ENCODE assay signal across 9 mouse cellular contexts in genomic region chr11:94989562-94990017, GRCm38 (mm10). TPM values are rescaled to one million over a fixed set of nuclear protein-coding genes. Genes with fewer than 3 reads are reported as not detected.
DNase-seq lines count a peak whose midpoint lies in the region; ATAC-seq and TF ChIP-seq lines count a peak whose summit lies in the region.
"Had no signal": no experiment of that assay in that cellular context is flagged by ENCODE, and none has a peak within 500 bp of the region (broad histone marks: within the 10 kb centered on the region; RNA-seq: fewer than 3 reads in every experiment).

No protein-coding gene starts in this region.

- WGBS in embryonic facial prominence, embryonic 12.5 days = 0% methylated on average over 12 of the region's 12 CpGs
- under 1% methylated on average over 12 of the region's 12 CpGs for WGBS in heart, adult 2 months
- under 1% methylated on average over 12 of the region's 12 CpGs for WGBS in limb, embryonic 13.5 days
- WGBS in midbrain, embryonic 14.5 days = 3% methylated on average over 12 of the region's 12 CpGs
- WGBS in spleen, adult 2 months = 2% methylated on average over 11 of the region's 12 CpGs

- TF ChIP-seq CTCF in heart, adult 2 months (IDR thresholded peaks at IDR 0.05) = peak; percentile 17; the same call in 1 of the 2 replicates
- 0 out of 2 replicates have a peak, but pooled peaks have one; percentile 4 for TF ChIP-seq CTCF in spleen, adult 2 months (IDR thresholded peaks at IDR 0.05; ENCODE audit: extremely low read depth, insufficient read depth, insufficient read length, insufficient replicate concordance)

- peak; percentile 98 for TF ChIP-seq EP300 in heart, adult 2 months (IDR thresholded peaks at IDR 0.05; ENCODE audit: insufficient read depth, low read depth, low read length)

- ATAC-seq in embryonic facial prominence, embryonic 12.5 days (ENCODE audit: insufficient number of reproducible peaks, insufficient read depth, low FRiP score, low TSS enrichment) = peak; percentile 60
- ATAC-seq in limb, embryonic 13.5 days (ENCODE audit: low FRiP score, low read depth) = peak; percentile 64
- peak; percentile 63 for ATAC-seq in midbrain, embryonic 14.5 days (ENCODE audit: low FRiP score, low TSS enrichment)

- intact Hi-C loops in heart, adult 2 months (cut with DNase I) = loop anchor here (1.0 kb wide), 1 partner anchor 10 kb away; no protein-coding TSS in a partner anchor

- H3K4me1 ChIP-seq in embryonic facial prominence, embryonic 12.5 days = peaks cover 59% of the 10 kb centered on the region
- peaks cover 15% of the 10 kb centered on the region for H3K4me1 ChIP-seq in heart, adult 2 months (ENCODE audit: control insufficient read depth, insufficient read depth, low read length)
- peaks cover 68% of the 10 kb centered on the region for H3K4me1 ChIP-seq in limb, embryonic 13.5 days
- H3K4me1 ChIP-seq in midbrain, embryonic 14.5 days (ENCODE audit: control insufficient read depth, insufficient read depth, low read length) = peaks cover 34% of the 10 kb centered on the region
- peaks cover 12% of the 10 kb centered on the region for H3K4me1 ChIP-seq in spleen, adult 2 months (ENCODE audit: control insufficient read depth, insufficient read depth, insufficient read length)

- peak overlapping the region; percentile 98 for H3K4me2 ChIP-seq in embryonic facial prominence, embryonic 12.5 days (replicated peaks)
- H3K4me2 ChIP-seq in limb, embryonic 13.5 days (replicated peaks) = peak overlapping the region; percentile 100
- peak overlapping the region; percentile 97 for H3K4me2 ChIP-seq in midbrain, embryonic 14.5 days (ENCODE audit: low read length)

- no peaks in the 10 kb centered on the region for H3K9me3 ChIP-seq in embryonic facial prominence, embryonic 12.5 days
- no peaks in the 10 kb centered on the region for H3K9me3 ChIP-seq in limb, embryonic 13.5 days
- no peaks in the 10 kb centered on the region for H3K9me3 ChIP-seq in midbrain, embryonic 14.5 days (ENCODE audit: control insufficient read depth, low read length)

- DNase-seq in A20 (ENCODE audit: low read depth, low spot score) = peak; percentile 89
- peak; percentile 64 for DNase-seq in adrenal gland, postnatal 25 days
- DNase-seq in heart, adult 2 months = peak; percentile 80 to 87
- DNase-seq in kidney, adult 18-20 months = peak; percentile 82
- peak; percentile 95 for DNase-seq in midbrain, embryonic 14.5 days
- DNase-seq in spleen, adult 2 months (ENCODE audit: low read depth in 1 of 2, low spot score in 2 of 2) = peak; percentile 61 to 77

- peak overlapping the region; percentile 46 for H3K9ac ChIP-seq in embryonic facial prominence, embryonic 12.5 days
- H3K9ac ChIP-seq in heart, adult 2 months (ENCODE audit: low read depth, low read length) = peak overlapping the region; percentile 59
- H3K9ac ChIP-seq in limb, embryonic 13.5 days = peak overlapping the region; percentile 92
- H3K9ac ChIP-seq in midbrain, embryonic 14.5 days (replicated peaks; ENCODE audit: low read length) = peak overlapping the region; percentile 79

- peaks cover 4% of the 10 kb centered on the region for H3K79me2 ChIP-seq in heart, adult 2 months (replicated peaks; ENCODE audit: control insufficient read depth, insufficient read depth, low read length)

- peak overlapping the region; percentile 82 for H3K4me3 ChIP-seq in embryonic facial prominence, embryonic 12.5 days
- H3K4me3 ChIP-seq in heart, adult 2 months = peak overlapping the region; percentile 96
- peak overlapping the region; percentile 94 for H3K4me3 ChIP-seq in limb, embryonic 13.5 days
- H3K4me3 ChIP-seq in midbrain, embryonic 14.5 days (replicated peaks; ENCODE audit: low read depth, low read length) = peak overlapping the region; percentile 94
- peak overlapping the region; percentile 83 for H3K4me3 ChIP-seq in spleen, adult 2 months (ENCODE audit: extremely low read depth, insufficient read depth, insufficient read length)

- no peaks in the 10 kb centered on the region for H3K36me3 ChIP-seq in embryonic facial prominence, embryonic 12.5 days
- no peaks in the 10 kb centered on the region for H3K36me3 ChIP-seq in heart, adult 2 months (ENCODE audit: control insufficient read depth, insufficient read depth, low read length)
- H3K36me3 ChIP-seq in limb, embryonic 13.5 days = no peaks in the 10 kb centered on the region
- H3K36me3 ChIP-seq in midbrain, embryonic 14.5 days (ENCODE audit: control insufficient read depth, insufficient read depth, low read length) = no peaks in the 10 kb centered on the region
- H3K36me3 ChIP-seq in spleen, adult 2 months (ENCODE audit: control insufficient read depth, insufficient read depth, low read length) = no peaks in the 10 kb centered on the region; the same call in 1 of the 2 replicates

- H3K27ac ChIP-seq in embryonic facial prominence, embryonic 12.5 days = peak overlapping the region; percentile 92
- peak overlapping the region; percentile 97 for H3K27ac ChIP-seq in heart, adult 2 months
- peak overlapping the region; percentile 95 for H3K27ac ChIP-seq in limb, embryonic 13.5 days
- peak overlapping the region; percentile 89 for H3K27ac ChIP-seq in midbrain, embryonic 14.5 days (replicated peaks; ENCODE audit: low read depth, low read length)
- H3K27ac ChIP-seq in spleen, adult 2 months (ENCODE audit: insufficient read depth, low read length) = peak overlapping the region; percentile 93

- no peaks in the 10 kb centered on the region for H3K27me3 ChIP-seq in embryonic facial prominence, embryonic 12.5 days
- H3K27me3 ChIP-seq in heart, adult 2 months (ENCODE audit: control insufficient read depth, insufficient read depth, low read length) = no peaks in the 10 kb centered on the region
- H3K27me3 ChIP-seq in limb, embryonic 13.5 days = no peaks in the 10 kb centered on the region
- H3K27me3 ChIP-seq in midbrain, embryonic 14.5 days (ENCODE audit: control insufficient read depth, insufficient read depth, low read length) = no peaks in the 10 kb centered on the region
- H3K27me3 ChIP-seq in spleen, adult 2 months (ENCODE audit: control insufficient read depth, insufficient read depth, low read length) = no peaks in the 10 kb centered on the region

- peak; percentile 72 for TF ChIP-seq POLR2A in heart, adult 2 months (IDR thresholded peaks at IDR 0.05; ENCODE audit: insufficient read depth, low read depth, low read length)
- TF ChIP-seq POLR2A in spleen, adult 2 months (IDR thresholded peaks at IDR 0.05; ENCODE audit: low read depth, low read length) = peak; percentile 13

RNA-seq across cellular contexts. Expression of gene Ppp1r9b, which starts 1.2 kb away (rescaled TPM):
- total RNA-seq in adrenal gland, postnatal 25 days (2021) = 125 and 146 TPM in 2 replicates
- polyA plus RNA-seq in embryonic facial prominence, embryonic 12.5 days (2016; fragmentation: Nextera tagmentation; extraction: Ambion mirVana) = 14.4 TPM in 2 replicates
- 10 to 100 TPM; 49.3 to 52.0 TPM for total RNA-seq in heart, adult 2 months (2021)
- polyA plus RNA-seq in heart, adult 2 months (2012; rRNA removed) = 22.3 and 23.8 TPM in 2 replicates
- 11.4 and 11.8 TPM in 2 replicates for polyA plus RNA-seq in limb, embryonic 13.5 days (2015; fragmentation: Nextera tagmentation; extraction: Ambion mirVana)
- polyA plus RNA-seq in midbrain, embryonic 14.5 days (2014; fragmentation: Nextera tagmentation; extraction: Ambion mirVana) = 27.1 and 27.6 TPM in 2 replicates
- polyA plus RNA-seq in spleen, adult 2 months (2012; rRNA removed) = 51.9 and 54.5 TPM in 2 replicates

RNA-seq across cellular contexts. Expression of gene Sgca, which starts 13.5 kb away (rescaled TPM):
- total RNA-seq in adrenal gland, postnatal 25 days (2021) = not detected in 2 replicates
- polyA plus RNA-seq in embryonic facial prominence, embryonic 12.5 days (2016; fragmentation: Nextera tagmentation; extraction: Ambion mirVana) = 1.5 and 1.8 TPM in 2 replicates
- total RNA-seq in heart, adult 2 months (2021) = 100 to 1,000 TPM; 149 to 200 TPM
- polyA plus RNA-seq in heart, adult 2 months (2012; rRNA removed) = 1,109 and 1,504 TPM in 2 replicates
- 6.1 and 7.1 TPM in 2 replicates for polyA plus RNA-seq in limb, embryonic 13.5 days (2015; fragmentation: Nextera tagmentation; extraction: Ambion mirVana)
- not detected in 2 replicates for polyA plus RNA-seq in midbrain, embryonic 14.5 days (2014; fragmentation: Nextera tagmentation; extraction: Ambion mirVana)
- polyA plus RNA-seq in spleen, adult 2 months (2012; rRNA removed) = 0.85 and 1.5 TPM in 2 replicates

RNA-seq across cellular contexts. Expression of gene Samd14, which starts 20.1 kb away (rescaled TPM):
- 3.0 and 4.4 TPM in 2 replicates for total RNA-seq in adrenal gland, postnatal 25 days (2021)
- 50.3 and 50.9 TPM in 2 replicates for polyA plus RNA-seq in embryonic facial prominence, embryonic 12.5 days (2016; fragmentation: Nextera tagmentation; extraction: Ambion mirVana)
- 1 to 10 TPM; 1.2 to 1.7 TPM for total RNA-seq in heart, adult 2 months (2021)
- polyA plus RNA-seq in heart, adult 2 months (2012; rRNA removed) = 0.82 and 1.9 TPM in 2 replicates
- 37.2 and 37.7 TPM in 2 replicates for polyA plus RNA-seq in limb, embryonic 13.5 days (2015; fragmentation: Nextera tagmentation; extraction: Ambion mirVana)
- polyA plus RNA-seq in midbrain, embryonic 14.5 days (2014; fragmentation: Nextera tagmentation; extraction: Ambion mirVana) = 135 and 152 TPM in 2 replicates
- polyA plus RNA-seq in spleen, adult 2 months (2012; rRNA removed) = 19.3 and 23.7 TPM in 2 replicates

RNA-seq across cellular contexts. Expression of gene Hils1, which starts 22.2 kb away (rescaled TPM):
- total RNA-seq in adrenal gland, postnatal 25 days (2021) = not detected in 2 replicates
- polyA plus RNA-seq in embryonic facial prominence, embryonic 12.5 days (2016; fragmentation: Nextera tagmentation; extraction: Ambion mirVana) = not detected in 2 replicates
- total RNA-seq in heart, adult 2 months (2021) = not detected
- polyA plus RNA-seq in heart, adult 2 months (2012; rRNA removed) = 0.25 TPM in 1 of 2 replicates, not detected in the other
- polyA plus RNA-seq in limb, embryonic 13.5 days (2015; fragmentation: Nextera tagmentation; extraction: Ambion mirVana) = not detected in 2 replicates
- polyA plus RNA-seq in midbrain, embryonic 14.5 days (2014; fragmentation: Nextera tagmentation; extraction: Ambion mirVana) = not detected in 2 replicates
- not detected in 2 replicates for polyA plus RNA-seq in spleen, adult 2 months (2012; rRNA removed)
- total RNA-seq: adrenal gland, postnatal 4 days had no signal

RNA-seq across cellular contexts. Expression of gene Pdk2, which starts 51.6 kb away (rescaled TPM):
- 82.9 and 86.4 TPM in 2 replicates for total RNA-seq in adrenal gland, postnatal 25 days (2021)
- 27.5 and 30.4 TPM in 2 replicates for polyA plus RNA-seq in embryonic facial prominence, embryonic 12.5 days (2016; fragmentation: Nextera tagmentation; extraction: Ambion mirVana)
- total RNA-seq in heart, adult 2 months (2021) = 100 to 1,000 TPM; 393 to 479 TPM
- polyA plus RNA-seq in heart, adult 2 months (2012; rRNA removed) = 518 and 592 TPM in 2 replicates
- polyA plus RNA-seq in limb, embryonic 13.5 days (2015; fragmentation: Nextera tagmentation; extraction: Ambion mirVana) = 33.7 and 34.9 TPM in 2 replicates
- 21.5 and 22.7 TPM in 2 replicates for polyA plus RNA-seq in midbrain, embryonic 14.5 days (2014; fragmentation: Nextera tagmentation; extraction: Ambion mirVana)
- 12.6 and 13.8 TPM in 2 replicates for polyA plus RNA-seq in spleen, adult 2 months (2012; rRNA removed)

Comparison
In these comparisons a context has a peak if more than half of its experiments do, and no peak if none do; other contexts are left out.
1. Peak in every context shown above with its lines: DNase-seq, ATAC-seq, H3K4me3 ChIP-seq and H3K27ac ChIP-seq.
2. RNA of gene Sgca, which starts 13.5 kb away (polyA plus RNA-seq): 1,109 to 1,504 TPM in heart, adult 2 months; 6.1 to 7.1 TPM in limb, embryonic 13.5 days, 1.5 to 1.8 TPM in embryonic facial prominence, embryonic 12.5 days, 0.85 to 1.5 TPM in spleen, adult 2 months and not detected in midbrain, embryonic 14.5 days; every median in the first group is over 100 times any median in the second.